Mouse (Mus musculus) T-helper 2 cell (primary cell): Measurements from ENCODE around the gene Nfib.

Source experiments
- in situ Hi-C: fragments of 300-600 bp; cut with MboI, MseI; formaldehyde crosslinking; loops from one replicate; pipeline ENCODE4 v1.15.1; 2025; ENCODE audit warnings: high pct_unique_total_duplicates

Gene Nfib

GRCm38 (mm10) chr4:82542656-82543397 lies 162.7 kb downstream of the Nfib start:
- in situ Hi-C loops: no loop called here

DNA sequence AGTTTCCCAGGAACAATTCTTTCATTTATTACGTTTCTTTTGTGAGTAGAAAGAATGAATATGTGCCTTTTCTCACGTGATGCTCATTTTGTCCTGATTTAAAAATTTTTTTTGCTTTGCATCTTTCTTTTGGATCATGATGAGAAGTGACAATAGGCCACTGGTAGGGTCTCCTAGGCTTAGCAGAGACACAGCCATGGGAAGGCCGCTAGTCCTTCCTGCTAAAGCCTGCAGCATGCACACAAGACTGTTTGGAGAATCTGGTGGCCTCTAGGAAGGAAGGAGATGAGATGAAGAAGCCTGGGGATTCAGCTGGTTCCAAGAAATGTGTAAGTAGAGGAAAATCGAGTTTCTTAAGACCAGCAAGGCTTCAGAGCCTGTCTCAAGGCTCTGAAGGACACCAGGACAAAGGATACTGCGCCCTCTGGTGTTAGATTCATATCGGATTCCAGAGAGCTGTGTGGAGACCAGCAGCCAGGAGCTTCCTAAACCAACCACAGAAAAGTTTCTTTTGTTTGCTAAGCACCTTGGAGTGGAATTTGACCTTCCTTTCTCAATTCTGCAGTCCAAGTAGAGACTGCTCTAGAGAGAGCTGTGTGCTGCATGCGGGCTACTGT lies 163.5 kb downstream of the Nfib start:
- in situ Hi-C loops: no loop called here

DNA sequence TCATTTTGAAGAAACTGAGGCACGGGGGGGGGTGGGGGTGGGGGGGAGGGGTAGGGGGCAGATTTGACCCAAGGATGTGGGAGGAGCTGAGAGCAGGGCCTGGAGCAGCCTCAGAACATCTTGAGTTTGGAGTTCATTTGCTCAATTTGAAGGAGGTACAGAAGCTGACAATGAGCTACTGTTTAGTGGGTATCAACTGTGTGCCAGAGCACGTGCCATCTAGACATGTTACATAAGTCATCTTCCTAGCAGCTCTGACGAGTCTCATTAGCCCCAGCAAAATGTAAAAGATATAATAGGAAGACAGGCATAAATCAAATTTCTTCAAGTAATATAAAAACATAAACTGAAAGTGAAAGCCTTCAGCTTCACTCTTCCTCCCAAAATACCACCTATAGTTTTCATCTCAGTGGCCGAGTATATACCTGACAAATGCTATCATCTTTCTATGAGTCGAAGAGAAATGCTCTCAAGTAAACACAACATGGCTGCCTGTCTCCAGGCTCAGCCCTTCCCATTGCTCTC lies 165.0 kb downstream of the Nfib start:
- in situ Hi-C loops: no loop called here

GRCm38 (mm10) chr4:82540048-82540410 lies 165.5 kb downstream of the Nfib start:
- in situ Hi-C loops: no loop called here

DNA sequence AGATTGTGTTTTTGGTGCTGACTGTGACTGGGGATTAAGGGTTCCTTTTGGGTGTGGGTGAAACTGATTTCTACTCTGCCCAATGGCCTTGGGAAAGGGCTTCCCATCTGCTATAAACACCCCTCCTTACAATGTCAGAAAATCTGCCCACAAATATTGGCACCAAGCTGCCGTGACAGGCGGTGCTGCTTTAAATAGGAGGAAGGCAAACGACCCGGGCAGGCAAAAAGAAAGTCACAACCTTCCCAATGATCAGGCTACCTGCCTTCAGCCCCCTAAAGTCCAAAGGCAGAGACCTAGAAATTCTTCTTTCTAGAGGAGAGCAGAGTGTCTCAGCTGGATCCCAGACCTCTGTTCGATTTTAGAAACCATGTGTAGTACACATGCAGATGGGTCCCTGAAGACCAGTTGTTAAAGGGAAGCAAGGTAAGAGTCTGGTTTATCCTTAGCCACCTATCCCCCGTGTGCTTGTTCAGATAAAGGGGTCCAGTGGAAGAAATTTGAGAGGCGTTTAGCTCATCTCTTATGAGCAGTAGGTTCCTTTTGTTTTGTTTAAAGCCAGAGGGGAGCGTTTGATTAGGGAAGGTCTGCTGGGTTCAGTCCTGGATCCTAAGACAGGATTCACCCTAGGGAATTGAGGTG lies 166.0 kb downstream of the Nfib start:
- in situ Hi-C loops: no loop called here

DNA sequence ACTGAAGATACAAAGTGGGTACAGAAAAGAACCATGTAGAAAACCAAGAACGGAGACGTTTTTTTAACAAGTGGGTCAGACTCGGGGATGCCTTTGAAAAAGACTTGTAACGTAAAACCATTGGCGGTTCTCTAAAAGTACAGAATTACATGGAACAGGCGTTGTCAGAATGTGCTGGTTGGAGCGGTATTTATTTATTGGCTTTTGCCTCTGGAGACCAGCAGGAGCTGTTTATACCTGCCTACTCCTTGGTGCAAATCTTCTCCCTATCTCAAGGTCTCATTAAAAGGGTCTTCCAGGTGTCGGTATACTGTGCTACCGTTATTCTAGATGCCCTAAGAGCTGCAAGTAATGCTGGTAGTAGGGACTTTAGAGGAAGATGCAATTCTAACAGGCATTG lies 166.7 kb downstream of the Nfib start:
- in situ Hi-C loops: no loop called here

DNA sequence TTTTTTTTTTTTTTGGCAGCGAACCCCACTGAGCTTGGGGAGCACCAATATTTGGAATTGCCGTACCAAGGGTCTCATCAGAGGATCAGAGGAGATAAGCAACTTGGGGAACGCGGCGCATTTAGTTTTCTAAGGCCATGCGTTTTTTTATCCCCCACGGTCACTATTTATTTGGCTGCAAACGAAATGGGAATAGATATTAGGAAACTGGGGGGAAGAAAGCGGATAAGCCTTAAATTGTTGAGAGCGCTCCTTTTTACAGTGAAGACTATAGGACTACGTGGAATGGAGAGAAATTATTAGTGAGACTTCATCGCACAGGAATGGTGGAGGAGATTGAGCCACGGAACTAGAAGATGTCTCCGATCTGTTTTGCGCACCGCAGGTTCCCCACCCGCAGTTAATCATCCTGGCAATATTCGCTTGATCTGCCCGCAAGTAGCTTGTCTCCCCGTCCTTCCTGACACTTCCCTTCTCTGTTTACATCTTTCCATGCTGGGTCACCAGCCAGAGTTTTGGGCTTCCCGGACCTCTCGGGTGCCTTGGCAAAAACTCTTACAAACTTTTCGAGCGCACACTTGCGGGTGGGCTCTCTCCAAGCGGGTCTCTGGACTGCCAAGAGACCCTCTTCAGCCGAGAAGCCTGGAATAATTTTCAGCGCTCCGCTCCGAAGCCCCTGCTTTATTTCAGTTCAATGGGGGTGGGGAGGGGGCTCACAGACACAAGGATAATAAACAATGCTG lies 167.3 kb downstream of the Nfib start:
- in situ Hi-C loops: no loop called here

DNA sequence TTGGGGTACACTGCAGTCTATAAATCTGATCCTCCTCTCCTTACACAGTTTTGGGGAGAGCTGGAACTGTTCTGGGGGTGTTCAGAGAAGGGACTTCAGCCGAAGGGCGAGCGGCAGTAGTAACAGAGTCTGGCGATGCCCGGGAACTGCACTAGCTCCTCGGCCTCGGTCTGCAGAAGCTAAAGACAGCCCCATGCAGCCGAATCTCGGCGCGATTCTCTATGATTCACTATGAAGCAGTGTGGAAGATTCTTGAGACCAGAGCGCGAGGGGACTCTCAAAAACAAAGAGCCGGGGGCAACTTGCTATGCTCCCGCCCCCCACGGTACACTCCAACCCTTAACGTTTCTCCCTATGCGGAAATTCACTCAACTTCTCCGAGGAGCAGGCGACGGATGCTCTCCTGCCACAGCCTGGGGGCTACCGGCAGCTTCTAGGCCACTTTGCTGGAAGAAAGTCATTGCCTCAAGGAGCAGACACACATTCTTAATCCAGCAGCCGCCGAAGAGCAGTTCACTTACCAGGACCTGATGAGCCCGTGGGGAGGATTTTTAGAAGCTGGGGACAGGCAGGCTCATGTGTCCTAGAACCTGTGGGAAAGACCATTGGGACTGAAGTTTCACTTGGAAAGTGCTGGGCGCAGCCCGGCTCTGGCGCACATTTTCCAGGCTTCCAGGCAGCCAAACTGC lies 168.1 kb downstream of the Nfib start:
- in situ Hi-C loops: no loop called here

GRCm38 (mm10) chr4:82536435-82537278 lies 168.9 kb downstream of the Nfib start:
- in situ Hi-C loops: no loop called here

DNA sequence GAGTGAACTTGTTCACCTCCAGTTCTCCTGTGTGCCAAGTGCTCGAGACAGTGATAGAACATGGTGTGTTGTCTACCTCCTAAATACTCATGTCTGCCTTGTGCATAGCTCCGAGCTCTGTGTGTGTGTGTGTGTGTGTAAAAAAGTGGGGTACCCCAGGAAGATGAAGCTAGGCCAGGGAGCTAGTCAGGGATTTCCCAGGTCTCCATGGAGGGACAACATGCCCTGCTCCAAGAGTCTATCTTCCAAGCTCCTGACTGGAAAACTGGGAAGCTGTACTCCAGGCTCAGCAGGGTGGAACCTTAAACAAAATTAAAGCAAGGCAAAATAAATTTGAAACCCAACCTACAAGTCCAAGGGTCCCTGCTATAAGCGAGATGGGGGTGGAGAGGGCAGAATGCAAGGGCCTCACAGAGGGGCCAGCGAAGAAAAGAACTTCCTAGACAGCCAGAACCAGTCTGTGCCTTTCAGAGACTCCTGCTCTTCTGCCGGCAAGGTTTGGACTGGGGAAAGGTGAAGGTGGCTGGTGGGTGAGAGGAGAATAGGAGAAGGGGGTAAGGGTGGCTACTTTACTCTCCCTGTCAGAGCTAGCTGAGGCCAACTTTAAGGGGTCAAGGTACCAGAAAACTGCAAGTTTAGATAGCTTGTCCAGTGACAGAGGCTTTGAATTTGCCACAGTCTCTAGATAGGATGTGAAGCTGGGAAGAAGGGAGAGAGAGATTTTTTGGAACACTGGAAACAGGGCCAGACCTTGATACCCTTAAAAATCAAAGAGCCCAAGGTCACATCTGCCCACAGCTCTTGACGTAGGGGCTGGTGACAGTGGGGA lies 169.7 kb downstream of the Nfib start:
- in situ Hi-C loops: no loop called here

DNA sequence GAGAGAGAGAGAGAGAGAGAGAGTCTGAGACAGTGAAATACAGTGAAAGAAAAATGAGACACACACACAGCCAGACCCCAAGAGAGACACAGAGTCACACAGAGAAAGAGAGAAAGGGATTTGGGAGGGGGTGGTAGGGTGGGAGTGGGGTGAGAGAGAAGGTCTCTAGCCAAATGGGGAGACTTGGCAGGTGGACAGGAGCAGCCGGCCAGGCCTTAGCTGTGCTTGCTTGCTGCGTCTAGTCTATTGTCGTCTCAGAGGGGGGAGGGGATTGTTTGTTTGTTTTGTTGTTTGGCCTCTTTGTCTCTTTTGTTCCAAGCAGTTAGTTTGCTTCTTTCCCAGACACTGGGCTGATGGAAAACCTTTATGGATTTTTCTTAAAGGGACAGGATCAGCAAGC lies 172.3 kb downstream of the Nfib start:
- in situ Hi-C loops: no loop called here

DNA sequence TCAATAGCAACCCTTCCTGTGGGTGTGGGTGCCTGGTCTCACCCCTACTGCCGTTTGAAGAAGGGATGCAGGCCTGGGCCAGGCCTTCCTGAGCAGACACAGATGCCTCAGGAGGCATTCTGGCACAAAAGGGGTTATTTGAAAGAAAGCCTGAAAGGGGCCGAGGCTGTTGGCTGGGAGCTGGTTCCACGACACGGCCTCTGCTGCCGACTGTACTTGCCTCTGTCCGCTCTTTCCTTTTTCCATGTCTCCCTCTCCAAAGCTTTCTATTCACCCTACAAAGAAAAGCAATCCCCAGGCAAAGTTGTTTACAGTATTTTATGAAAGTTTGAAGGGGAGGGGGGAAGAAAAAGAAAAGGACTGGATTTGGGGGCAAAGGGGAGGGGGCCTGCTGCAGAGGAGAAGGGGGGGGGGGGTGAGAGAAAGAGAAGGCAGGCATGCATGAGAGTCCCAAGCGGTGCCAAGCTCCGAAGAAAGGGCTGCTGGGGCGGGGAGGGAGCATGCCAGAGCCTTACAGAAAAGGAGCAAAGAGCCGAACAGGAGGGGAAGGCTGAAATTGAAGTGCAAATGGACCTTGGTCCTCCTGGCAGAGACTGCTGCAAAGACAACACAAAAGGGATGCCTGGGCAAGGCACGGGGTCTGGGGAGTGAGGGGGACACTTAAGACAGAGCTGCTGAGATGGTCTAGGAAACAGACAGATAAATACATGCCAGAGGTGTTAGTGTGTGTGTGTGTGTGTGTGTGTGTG lies 172.9 kb downstream of the Nfib start:
- in situ Hi-C loops: no loop called here

GRCm38 (mm10) chr4:82531977-82532376 lies 173.6 kb downstream of the Nfib start:
- in situ Hi-C loops: no loop called here

DNA sequence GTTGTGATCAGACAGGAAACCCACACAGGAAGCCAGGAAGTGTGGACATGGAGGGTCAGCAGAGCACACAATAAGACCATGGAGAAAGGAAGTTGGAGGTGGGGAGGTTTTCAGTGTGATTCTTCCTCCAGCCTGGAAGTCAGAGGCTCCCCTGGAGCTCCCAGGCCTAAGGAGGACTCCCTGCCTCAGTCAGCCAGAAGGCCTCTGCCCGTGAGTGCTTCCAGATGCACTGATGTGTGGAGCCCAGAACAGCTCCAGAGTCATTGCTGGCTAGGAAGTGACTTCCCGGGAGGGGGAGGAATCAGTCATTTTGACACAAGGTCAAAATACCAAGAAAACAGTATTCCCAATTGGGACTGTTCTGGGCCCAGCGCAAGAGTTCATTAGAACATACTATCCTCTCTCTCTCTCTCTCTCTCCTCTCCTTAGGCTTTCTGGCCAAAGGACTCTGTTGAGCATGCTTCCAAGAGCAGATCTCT lies 174.6 kb downstream of the Nfib start:
- in situ Hi-C loops: no loop called here

- in situ Hi-C loops: no loop called here
These were observed 176.6 kb downstream of the Nfib start for GRCm38 (mm10) chr4:82528978-82529377.

DNA sequence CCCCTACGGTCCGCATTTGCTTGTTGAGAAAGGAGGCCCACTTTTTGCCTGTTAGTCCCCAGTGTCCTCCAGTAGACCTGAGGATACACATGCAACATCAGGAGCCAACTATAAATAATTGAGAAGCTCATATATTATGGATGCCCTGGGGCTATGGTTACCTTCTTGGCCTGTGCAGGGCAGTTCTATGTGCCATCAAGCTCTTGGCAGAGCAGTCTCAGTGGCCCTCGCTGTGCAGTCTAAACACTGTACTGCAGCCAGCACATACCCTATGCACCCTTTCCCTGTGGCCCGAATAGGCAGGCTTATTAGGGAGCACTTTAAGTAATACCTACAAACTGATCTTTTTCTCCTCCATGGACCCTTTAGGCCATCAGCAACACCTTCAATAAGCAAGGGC lies 185.6 kb downstream of the Nfib start:
- in situ Hi-C loops: no loop called here

DNA sequence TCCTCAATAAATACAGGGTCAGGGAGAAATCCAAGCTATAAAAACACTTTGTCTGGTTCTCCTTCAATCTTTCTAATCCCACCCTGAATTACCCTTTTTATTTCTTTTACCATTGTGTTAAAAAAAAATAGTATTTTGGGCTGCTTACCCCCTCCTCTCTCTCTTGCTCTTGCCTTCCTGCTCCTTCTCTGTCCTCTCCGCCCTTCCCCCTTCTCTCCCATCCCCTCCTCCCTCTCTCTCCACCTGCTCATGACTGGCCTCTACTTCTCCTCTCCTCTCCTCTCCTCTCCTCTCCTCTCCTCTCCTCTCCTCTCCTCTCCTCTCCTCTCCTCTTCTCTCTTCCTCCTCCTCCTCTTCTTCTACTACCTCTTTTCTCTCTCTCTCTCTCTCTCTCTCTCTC lies 187.4 kb downstream of the Nfib start:
- in situ Hi-C loops: no loop called here

GRCm38 (mm10) chr4:82517311-82517710 lies 188.2 kb downstream of the Nfib start:
- in situ Hi-C loops: no loop called here
